Mouse (Mus musculus) activated CD4-positive, CD25-positive, alpha-beta regulatory T cell, adult 9 weeks (primary cell): ENCODE data around the gene Idh3a. TPM values are rescaled to one million over a fixed set of nuclear protein-coding genes. Genes with fewer than 3 reads are reported as not detected.

ENCODE experiments used
- polyA plus RNA-seq: library from polyadenylated mRNA; unstranded; fragments of 100-300 nt; shearing (Covaris generic); gene quantifications from one replicate; pipeline ENCODE4 v1.2.1, GENCODE M21; 2017

The Idh3a gene
- 108 TPM for polyA plus RNA-seq

GRCm38 (mm10) chr9:54586199-54587061 lies at the start of gene Idh3a:
Gene Idh3a (plus strand): TSS chr9:54586334.

GRCm38 (mm10) chr9:54538684-54539083 lies 47.5 kb upstream of the Idh3a start, which contains the start of gene Sh2d7:
Gene Sh2d7 (plus strand): TSS chr9:54538984.

GRCm38 (mm10) chr9:54559771-54560471 lies 26.2 kb upstream of the Idh3a start, which contains the start of gene Cib2:
Gene Cib2 (minus strand): TSS chr9:54560218.

Other genes with a start within 250 kb of the Idh3a start
- not detected for gene Dmxl2, start 84.7 kb upstream of the Idh3a start, polyA plus RNA-seq
- gene Sh2d7, start 47.4 kb upstream of the Idh3a start, polyA plus RNA-seq: not detected
- gene Cib2, start 26.1 kb upstream of the Idh3a start, polyA plus RNA-seq: 1.5 TPM
- gene Acsbg1, start 75.5 kb downstream of the Idh3a start, polyA plus RNA-seq: 51.8 TPM
- gene Dnaja4, start 112.5 kb downstream of the Idh3a start, polyA plus RNA-seq: 6.3 TPM
- gene Wdr61, start 148.2 kb downstream of the Idh3a start, polyA plus RNA-seq: 105 TPM
- not detected for gene Crabp1, start 178.4 kb downstream of the Idh3a start, polyA plus RNA-seq